Mouse (Mus musculus): Measurements from ENCODE around the gene Gdpgp1. TPM values are rescaled to one million over a fixed set of nuclear protein-coding genes. Genes with fewer than 3 reads are reported as not detected.

Gene Gdpgp1
- total and polyA plus RNA-seq, 3 experiments: 4.0 to 4.6 TPM; not detected in 1

- Histone ChIP-seq H3K36me3 (ENCODE audit: control insufficient read depth in 1 of 2, insufficient read depth in 2 of 2, low read length in 2 of 2) (peaks cover 6 to 26% of the 10 kb centered on the region in 2 experiments), H3K79me2 (ENCODE audit: control insufficient read depth, insufficient read depth, low read length, poor library complexity) (peaks cover 20% of the 10 kb centered on the region), H3K27me3 (ENCODE audit: control insufficient read depth in 1 of 2, insufficient read depth in 2 of 2, low read length in 2 of 2) (no peaks in the 10 kb centered on the region), H3K4me1 (ENCODE audit: control insufficient read depth in 1 of 2, insufficient read depth in 2 of 2, low read length in 2 of 2) (peaks cover 7 to 21% of the 10 kb centered on the region in 2 experiments), H3K4me3 (ENCODE audit: control insufficient read depth in 1 of 2, insufficient read depth in 1 of 2, low read depth in 2 of 2, low read length in 2 of 2) (no peak overlapping the region), H3K9ac (ENCODE audit: control insufficient read depth, low read depth, low read length, poor library complexity, severe bottlenecking) (no peak overlapping the region), H3K9me3 (replicated peaks; ENCODE audit: insufficient read depth, low read length) (no peaks in the 10 kb centered on the region), H3K27ac (ENCODE audit: control insufficient read depth, low read depth, low read length) (no peak overlapping the region)
- no peak for DNase-seq (ENCODE audit: low read depth, low spot score)
- no peak for TF ChIP-seq POLR2A (IDR thresholded peaks at IDR 0.05; ENCODE audit: control insufficient read depth in 1 of 2, insufficient read depth in 1 of 2, low read depth in 1 of 2, low read length in 2 of 2, poor library complexity in 1 of 2)
- no peak for TF ChIP-seq ZKSCAN1 (IDR thresholded peaks at IDR 0.05; ENCODE audit: low read depth, low read length)
- no peak for TF ChIP-seq USF2 (IDR thresholded peaks at IDR 0.05; ENCODE audit: borderline replicate concordance in 1 of 2, insufficient read depth in 1 of 2, low read depth in 1 of 2, low read length in 2 of 2)
- no peak for TF ChIP-seq EP300 (IDR thresholded peaks at IDR 0.05; ENCODE audit: low read depth in 1 of 2, low read length in 2 of 2)
- no peak for TF ChIP-seq E2F4 (IDR thresholded peaks at IDR 0.05; ENCODE audit: borderline replicate concordance, low read depth, low read length)
- TF ChIP-seq RCOR1 (IDR thresholded peaks at IDR 0.05; ENCODE audit: low read depth, low read length): no peak
- TF ChIP-seq ZNF384 (IDR thresholded peaks at IDR 0.05; ENCODE audit: low read depth, low read length): no peak
- no peak for TF ChIP-seq MAX (IDR thresholded peaks at IDR 0.05; ENCODE audit: low read length)
- no peak for TF ChIP-seq ZMIZ1 (IDR thresholded peaks at IDR 0.05; ENCODE audit: low read depth, low read length)
- no peak for TF ChIP-seq SIN3A (IDR thresholded peaks at IDR 0.05; ENCODE audit: low read length)
- TF ChIP-seq NELFE (IDR thresholded peaks at IDR 0.05; ENCODE audit: low read depth, low read length): no peak
Measured at GRCm38 (mm10) chr7:80264606-80265005, 31.9 kb downstream of the Gdpgp1 start.

- no peak overlapping the region for H3K9ac ChIP-seq (ENCODE audit: control insufficient read depth, low read depth, low read length, poor library complexity, severe bottlenecking)
- peak; percentile 27 for DNase-seq (ENCODE audit: low read depth, low spot score)
- no peaks in the 10 kb centered on the region for H3K27me3 ChIP-seq (ENCODE audit: control insufficient read depth in 1 of 2, insufficient read depth in 2 of 2, low read length in 2 of 2)
- peaks cover 21% of the 10 kb centered on the region for H3K79me2 ChIP-seq (ENCODE audit: control insufficient read depth, insufficient read depth, low read length, poor library complexity)
- TF ChIP-seq EP300 (IDR thresholded peaks at IDR 0.05; ENCODE audit: low read depth in 1 of 2, low read length in 2 of 2) (peak; percentile 52 to 59; a peak in 3 of 4 replicates), KAT2A (conservative IDR thresholded peaks at IDR 0.05; ENCODE audit: low read depth, low read length) (no peak), GATA1 (IDR thresholded peaks at IDR 0.05; ENCODE audit: low read depth, low read length) (peak; percentile 52; the same call in 1 of the 2 replicates), RCOR1 (IDR thresholded peaks at IDR 0.05; ENCODE audit: low read depth, low read length) (peak; percentile 68), POLR2A (IDR thresholded peaks at IDR 0.05; ENCODE audit: control insufficient read depth in 1 of 2, insufficient read depth in 1 of 2, low read depth in 1 of 2, low read length in 2 of 2, poor library complexity in 1 of 2) (0 out of 4 replicates have a peak, but pooled peaks of 1 of the 2 experiments have one; percentile 15)
- no peak overlapping the region for H3K27ac ChIP-seq (ENCODE audit: control insufficient read depth, low read depth, low read length)
- peaks cover 9 to 19% of the 10 kb centered on the region in 2 experiments for H3K4me1 ChIP-seq (ENCODE audit: control insufficient read depth in 1 of 2, insufficient read depth in 2 of 2, low read length in 2 of 2)
- H3K9me3 ChIP-seq (replicated peaks; ENCODE audit: insufficient read depth, low read length): no peaks in the 10 kb centered on the region
- H3K4me3 ChIP-seq (ENCODE audit: control insufficient read depth in 1 of 2, insufficient read depth in 1 of 2, low read depth in 2 of 2, low read length in 2 of 2): no peak overlapping the region
- H3K36me3 ChIP-seq (ENCODE audit: control insufficient read depth in 1 of 2, insufficient read depth in 2 of 2, low read length in 2 of 2): peaks cover 6 to 28% of the 10 kb centered on the region in 2 experiments
Measured at GRCm38 (mm10) chr7:80267764-80268163, 35.1 kb downstream of the Gdpgp1 start.

All from MEL (cell line).